Mouse (Mus musculus): ENCODE results near the gene Gm20388. TPM values are rescaled to one million over a fixed set of nuclear protein-coding genes. Genes with fewer than 3 reads are reported as not detected.
A peak's percentile ranks its signal among the peaks of the same experiment; 100 is the strongest.

Gm20388 gene
- polyA plus RNA-seq, 1 experiment from 2014 or later, result 4.4 TPM

GRCm38 (mm10) chr8:123342911-123343310 lies 3432.3 kb downstream of the Gm20388 start:
- Histone ChIP-seq H3K9ac (replicated peaks) (no peak overlapping the region), H3K27me3 (no peaks in the 10 kb centered on the region), H3K4me2 (replicated peaks) (no peak overlapping the region), H3K4me1 (replicated peaks) (no peaks in the 10 kb centered on the region; the same call in 1 of the 2 replicates), H3K9me3 (no peaks in the 10 kb centered on the region), H3K4me3 (replicated peaks) (no peak overlapping the region), H3K36me3 (peaks cover 17% of the 10 kb centered on the region), H3K27ac (no peak overlapping the region)
- ATAC-seq, result no peak
- 88% methylated on average over 7 of the region's 7 CpGs for WGBS

- H3K4me3 ChIP-seq (replicated peaks), result no peak overlapping the region
- H3K9me3 ChIP-seq, result no peaks in the 10 kb centered on the region
- WGBS, result 88% methylated on average over 12 of the region's 12 CpGs
- H3K4me1 ChIP-seq (replicated peaks), result peaks cover 2% of the 10 kb centered on the region; the same call in 1 of the 2 replicates
- no peaks in the 10 kb centered on the region for H3K27me3 ChIP-seq
- no peak overlapping the region for H3K27ac ChIP-seq
- peaks cover 22% of the 10 kb centered on the region for H3K36me3 ChIP-seq
- no peak overlapping the region for H3K9ac ChIP-seq (replicated peaks)
- H3K4me2 ChIP-seq (replicated peaks), result no peak overlapping the region
- ATAC-seq, result no peak
Measured at GRCm38 (mm10) chr8:123343422-123343821, 3432.8 kb downstream of the Gm20388 start.

- WGBS, result 88% methylated on average over 8 of the region's 8 CpGs
- Histone ChIP-seq H3K4me2 (replicated peaks) (no peak overlapping the region), H3K27ac (no peak overlapping the region), H3K4me3 (replicated peaks) (no peak overlapping the region), H3K9ac (replicated peaks) (no peak overlapping the region), H3K27me3 (no peaks in the 10 kb centered on the region), H3K36me3 (peaks cover 20% of the 10 kb centered on the region), H3K9me3 (no peaks in the 10 kb centered on the region), H3K4me1 (replicated peaks) (peaks cover 2% of the 10 kb centered on the region; the same call in 1 of the 2 replicates)
- no peak for ATAC-seq
Measured at GRCm38 (mm10) chr8:123345135-123345534, 3434.5 kb downstream of the Gm20388 start.

GRCm38 (mm10) chr8:123345856-123346255 lies 3435.2 kb downstream of the Gm20388 start:
- no peak overlapping the region for H3K4me3 ChIP-seq (replicated peaks)
- no peak overlapping the region for H3K27ac ChIP-seq
- no peak overlapping the region for H3K4me2 ChIP-seq (replicated peaks)
- ATAC-seq, result no peak
- peaks cover 26% of the 10 kb centered on the region for H3K36me3 ChIP-seq
- H3K9me3 ChIP-seq, result no peaks in the 10 kb centered on the region
- H3K27me3 ChIP-seq, result no peaks in the 10 kb centered on the region
- 94% methylated on average over 6 of the region's 6 CpGs for WGBS
- H3K9ac ChIP-seq (replicated peaks), result 0 out of 2 replicates have a peak overlapping the region, but pooled peaks have one; percentile 4
- H3K4me1 ChIP-seq (replicated peaks), result peaks cover 2% of the 10 kb centered on the region; the same call in 1 of the 2 replicates

- no peak overlapping the region for H3K4me2 ChIP-seq (replicated peaks)
- 76% methylated on average over 2 of the region's 2 CpGs for WGBS
- no peak overlapping the region for H3K27ac ChIP-seq
- H3K9ac ChIP-seq (replicated peaks), result no peak overlapping the region
- H3K27me3 ChIP-seq, result no peaks in the 10 kb centered on the region
- peaks cover 2% of the 10 kb centered on the region; the same call in 1 of the 2 replicates for H3K4me1 ChIP-seq (replicated peaks)
- H3K4me3 ChIP-seq (replicated peaks), result no peak overlapping the region
- peaks cover 23% of the 10 kb centered on the region for H3K36me3 ChIP-seq
- H3K9me3 ChIP-seq, result no peaks in the 10 kb centered on the region
- ATAC-seq, result no peak
Measured at GRCm38 (mm10) chr8:123347293-123347692, 3436.7 kb downstream of the Gm20388 start.

GRCm38 (mm10) chr8:123348237-123348843 lies 3437.7 kb downstream of the Gm20388 start:
- WGBS, result 75% methylated on average over 9 of the region's 9 CpGs
- Histone ChIP-seq H3K4me3 (replicated peaks) (no peak overlapping the region), H3K36me3 (peaks cover 23% of the 10 kb centered on the region), H3K27ac (no peak overlapping the region), H3K9me3 (no peaks in the 10 kb centered on the region), H3K4me2 (replicated peaks) (no peak overlapping the region), H3K27me3 (no peaks in the 10 kb centered on the region), H3K9ac (replicated peaks) (no peak overlapping the region), H3K4me1 (replicated peaks) (peaks cover 11% of the 10 kb centered on the region)
- no peak for ATAC-seq

- Histone ChIP-seq H3K9ac (replicated peaks) (no peak overlapping the region), H3K9me3 (no peaks in the 10 kb centered on the region), H3K4me1 (replicated peaks) (peaks cover 13% of the 10 kb centered on the region), H3K27ac (no peak overlapping the region), H3K4me2 (replicated peaks) (no peak overlapping the region), H3K4me3 (replicated peaks) (no peak overlapping the region), H3K36me3 (peaks cover 23% of the 10 kb centered on the region), H3K27me3 (no peaks in the 10 kb centered on the region)
- 82% methylated on average over 4 of the region's 4 CpGs for WGBS
- no peak for ATAC-seq
Measured at GRCm38 (mm10) chr8:123349073-123349472, 3438.4 kb downstream of the Gm20388 start.

- no peak for ATAC-seq
- Histone ChIP-seq H3K9ac (replicated peaks) (no peak overlapping the region), H3K27me3 (no peaks in the 10 kb centered on the region), H3K4me1 (replicated peaks) (peaks cover 13% of the 10 kb centered on the region), H3K9me3 (no peaks in the 10 kb centered on the region), H3K36me3 (peaks cover 42% of the 10 kb centered on the region), H3K4me3 (replicated peaks) (no peak overlapping the region), H3K27ac (no peak overlapping the region), H3K4me2 (replicated peaks) (no peak overlapping the region)
- WGBS, result 86% methylated on average over 12 of the region's 12 CpGs
Measured at GRCm38 (mm10) chr8:123352118-123352517, 3441.5 kb downstream of the Gm20388 start.

- ATAC-seq, result peak; percentile 64
- no peak overlapping the region; the same call in 1 of the 2 replicates for H3K27ac ChIP-seq
- H3K9me3 ChIP-seq, result no peaks in the 10 kb centered on the region
- H3K4me2 ChIP-seq (replicated peaks), result no peak overlapping the region
- H3K4me1 ChIP-seq (replicated peaks), result peaks cover 13% of the 10 kb centered on the region
- H3K9ac ChIP-seq (replicated peaks), result no peak overlapping the region
- peaks cover 46% of the 10 kb centered on the region for H3K36me3 ChIP-seq
- H3K4me3 ChIP-seq (replicated peaks), result no peak overlapping the region
- no peaks in the 10 kb centered on the region for H3K27me3 ChIP-seq
- WGBS, result 41% methylated on average over 13 of the region's 13 CpGs
Measured at GRCm38 (mm10) chr8:123352786-123353185, 3442.1 kb downstream of the Gm20388 start.

GRCm38 (mm10) chr8:123353216-123353615 lies 3442.6 kb downstream of the Gm20388 start:
- no peak overlapping the region for H3K27ac ChIP-seq
- H3K9me3 ChIP-seq, result no peaks in the 10 kb centered on the region
- peaks cover 12% of the 10 kb centered on the region for H3K4me1 ChIP-seq (replicated peaks)
- ATAC-seq, result no peak; the same call in 1 of the 2 replicates
- H3K27me3 ChIP-seq, result no peaks in the 10 kb centered on the region
- no peak overlapping the region for H3K4me2 ChIP-seq (replicated peaks)
- no peak overlapping the region for H3K4me3 ChIP-seq (replicated peaks)
- peaks cover 46% of the 10 kb centered on the region for H3K36me3 ChIP-seq
- no peak overlapping the region for H3K9ac ChIP-seq (replicated peaks)
- 37% methylated on average over 11 of the region's 11 CpGs for WGBS

GRCm38 (mm10) chr8:123361082-123361739 lies 3450.6 kb downstream of the Gm20388 start:
- ATAC-seq, result peak; percentile 87
- WGBS, result 36% methylated on average over 12 of the region's 12 CpGs
- H3K4me3 ChIP-seq (replicated peaks), result no peak overlapping the region
- H3K27ac ChIP-seq, result 0 out of 2 replicates have a peak overlapping the region, but pooled peaks have one; percentile 47
- H3K9ac ChIP-seq (replicated peaks), result no peak overlapping the region; the same call in 1 of the 2 replicates
- H3K9me3 ChIP-seq, result no peaks in the 10 kb centered on the region
- H3K4me1 ChIP-seq (replicated peaks), result 0 out of 2 replicates have a peak, but pooled peaks cover 3% of the 10 kb centered on the region
- H3K36me3 ChIP-seq, result peaks cover 88% of the 10 kb centered on the region
- H3K4me2 ChIP-seq (replicated peaks), result no peak overlapping the region
- no peaks in the 10 kb centered on the region for H3K27me3 ChIP-seq

- peak; percentile 94 for ATAC-seq
- Histone ChIP-seq H3K27me3 (no peaks in the 10 kb centered on the region), H3K9ac (replicated peaks) (peak within 1 kb of the TSS; percentile 87), H3K4me1 (replicated peaks) (peaks cover 31% of the 10 kb centered on the region), H3K4me3 (replicated peaks) (peak within 1 kb of the TSS; percentile 75), H3K4me2 (replicated peaks) (peak within 1 kb of the TSS; percentile 74), H3K9me3 (no peaks in the 10 kb centered on the region), H3K36me3 (peaks cover 33% of the 10 kb centered on the region), H3K27ac (peak within 1 kb of the TSS; percentile 96)
- under 1% methylated on average over 75 of the region's 75 CpGs for WGBS
Measured at GRCm38 (mm10) chr8:123373403-123374238, 3463.0 kb downstream of the Gm20388 start, which contains the start of gene Tcf25. TSS of gene Tcf25 (plus strand) at chr8:123373753.

Data from midbrain, embryonic 13.5 days (tissue).